Mouse (Mus musculus) C2C12 (cell line): Measurements from ENCODE around the gene St6galnac6.

Source experiments
- CEBPB ChIP-seq: IDR thresholded peaks from one replicate; pipeline ENCODE4 v1.6.1; 2011; ENCODE audit warnings: low read depth, mild to moderate bottlenecking, control low read depth, moderate library complexity
- CTCF ChIP-seq: IDR thresholded peaks from one replicate; pipeline ENCODE4 v1.5.1; 2011; ENCODE audit not compliant: control insufficient read depth, insufficient read depth, insufficient read length
- MAX ChIP-seq: IDR thresholded peaks from one replicate; pipeline ENCODE4 v1.6.1; 2011; ENCODE audit warnings: mild to moderate bottlenecking, control low read depth
- MYOD1 ChIP-seq: IDR thresholded peaks from one replicate; pipeline ENCODE4 v1.6.1; 2011; ENCODE audit warnings: low read depth; ENCODE audit not compliant: control insufficient read depth, insufficient read length
- USF1 ChIP-seq: IDR thresholded peaks from one replicate; pipeline ENCODE4 v1.6.1; 2011; ENCODE audit warnings: low read depth, mild to moderate bottlenecking, control low read depth, moderate library complexity

GRCm38 (mm10) chr2:32631046-32631445, 31.5 kb downstream of the St6galnac6 start:
- TF ChIP-seq CTCF (no peak), USF1 (no peak), MAX (no peak), CEBPB (no peak), MYOD1 (no peak)
